Mouse (Mus musculus): ENCODE results near the gene 1700037H04Rik. TPM values are rescaled to one million over a fixed set of nuclear protein-coding genes. Genes with fewer than 3 reads are reported as not detected.

The 1700037H04Rik gene
- total and polyA plus RNA-seq, 2 experiments from 2014 or later = 35.9 to 48.3 TPM

DNA sequence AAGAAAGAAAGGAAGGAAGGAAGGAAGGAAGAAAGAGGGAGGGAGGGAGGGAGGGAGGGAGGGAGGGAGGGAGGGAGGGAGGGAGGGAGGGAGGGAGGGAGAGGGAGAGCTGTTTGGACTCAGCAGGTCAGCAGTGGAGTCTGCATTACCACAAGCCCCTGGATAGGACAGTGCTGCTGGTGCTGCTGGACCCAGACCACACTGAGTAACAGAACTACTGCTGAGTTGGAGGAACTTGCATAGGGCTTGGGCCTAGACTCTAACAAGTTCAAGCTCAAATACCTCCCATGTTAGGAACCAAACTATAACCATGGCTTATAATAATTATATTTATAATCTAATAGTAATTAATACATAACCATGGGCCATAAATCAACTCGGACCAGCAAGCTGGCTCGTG lies 29.0 kb downstream of the 1700037H04Rik start:
- no peak overlapping the region for H3K27ac ChIP-seq (ENCODE audit: low read depth)
- H3K4me2 ChIP-seq (ENCODE audit: low read depth, low read length) = no peak overlapping the region
- TF ChIP-seq CTCF (IDR thresholded peaks at IDR 0.05; ENCODE audit: low read depth) = no peak
- TF ChIP-seq EP300 (IDR thresholded peaks at IDR 0.05; ENCODE audit: low read depth) = no peak
- H3K9me3 ChIP-seq (replicated peaks; ENCODE audit: control insufficient read depth, low read length) = no peaks in the 10 kb centered on the region
- DNase-seq (ENCODE audit: low spot score) (no peak), ATAC-seq (ENCODE audit: insufficient read depth, low read depth) (no peak)
- 0 out of 2 replicates have a peak, but pooled peaks cover 5% of the 10 kb centered on the region for H3K27me3 ChIP-seq (ENCODE audit: control insufficient read depth, insufficient read depth, low read length)
- 92% methylated on average over 2 of the region's 2 CpGs for WGBS
- no peak overlapping the region for H3K9ac ChIP-seq (replicated peaks; ENCODE audit: low read depth, low read length)
- no peak overlapping the region for H3K4me3 ChIP-seq (ENCODE audit: low read depth, low read length)
- H3K36me3 ChIP-seq (replicated peaks; ENCODE audit: control insufficient read depth, insufficient read depth, low read length) = no peaks in the 10 kb centered on the region
- peaks cover 13% of the 10 kb centered on the region for H3K4me1 ChIP-seq (ENCODE audit: control insufficient read depth, insufficient read depth)

DNA sequence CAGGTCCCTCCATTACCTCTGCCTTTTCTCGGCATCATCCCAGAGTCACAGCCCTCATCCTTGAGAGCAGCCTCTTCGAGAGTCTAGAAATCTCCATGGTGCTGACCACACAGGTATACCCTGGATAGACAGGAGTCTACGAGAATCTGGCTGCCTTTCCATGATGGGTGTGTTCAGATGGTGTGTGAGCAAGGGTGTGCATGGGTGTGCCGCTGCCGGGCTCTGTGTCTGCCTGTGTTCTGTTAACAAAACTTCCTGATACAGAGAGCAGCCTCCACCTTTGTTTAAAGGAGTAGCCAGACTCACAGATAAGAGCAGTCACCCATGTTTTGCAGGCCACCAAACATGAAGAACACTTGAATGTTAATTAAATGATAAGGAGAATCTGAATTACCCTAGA lies 30.0 kb downstream of the 1700037H04Rik start:
- H3K4me3 ChIP-seq (ENCODE audit: low read depth, low read length) = no peak overlapping the region
- DNase-seq (ENCODE audit: low spot score) (no peak), ATAC-seq (ENCODE audit: insufficient read depth, low read depth) (no peak)
- H3K27ac ChIP-seq (ENCODE audit: low read depth) = peak overlapping the region; percentile 49
- H3K27me3 ChIP-seq (ENCODE audit: control insufficient read depth, insufficient read depth, low read length) = 0 out of 2 replicates have a peak, but pooled peaks cover 5% of the 10 kb centered on the region
- peaks cover 8% of the 10 kb centered on the region; the same call in 1 of the 2 replicates for H3K4me1 ChIP-seq (ENCODE audit: control insufficient read depth, insufficient read depth)
- no peaks in the 10 kb centered on the region for H3K36me3 ChIP-seq (replicated peaks; ENCODE audit: control insufficient read depth, insufficient read depth, low read length)
- H3K4me2 ChIP-seq (ENCODE audit: low read depth, low read length) = peak overlapping the region; percentile 69
- WGBS = 53% methylated on average over 5 of the region's 5 CpGs
- H3K9me3 ChIP-seq (replicated peaks; ENCODE audit: control insufficient read depth, low read length) = no peaks in the 10 kb centered on the region
- TF ChIP-seq EP300 (IDR thresholded peaks at IDR 0.05; ENCODE audit: low read depth) (no peak), CTCF (IDR thresholded peaks at IDR 0.05; ENCODE audit: low read depth) (no peak)
- H3K9ac ChIP-seq (replicated peaks; ENCODE audit: low read depth, low read length) = no peak overlapping the region

DNA sequence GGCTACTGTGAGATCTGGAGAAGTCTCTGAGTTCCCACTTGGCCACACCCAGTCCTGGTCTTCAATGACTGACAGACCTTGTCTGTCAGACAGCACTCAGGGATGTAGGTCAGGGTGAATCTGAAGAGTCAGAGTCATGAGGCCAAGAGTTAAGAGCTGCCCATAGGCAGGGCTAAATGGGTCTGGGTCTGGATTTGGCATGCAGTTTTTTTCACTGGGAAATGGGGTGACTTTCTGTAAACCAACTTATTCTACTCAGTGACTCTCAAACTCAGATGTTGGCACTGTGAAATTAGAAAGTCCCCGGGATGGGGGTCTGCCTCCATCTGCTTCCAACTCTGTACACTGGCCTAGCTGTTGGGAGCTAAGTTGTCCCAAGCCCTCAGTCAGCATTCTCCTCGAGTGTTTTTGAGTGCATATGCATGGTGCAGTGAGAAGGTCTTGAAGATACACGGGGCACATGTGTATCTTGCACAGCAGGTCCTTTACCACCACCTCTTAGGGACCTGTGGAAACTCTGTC lies 31.2 kb downstream of the 1700037H04Rik start:
- 60% methylated on average over 3 of the region's 3 CpGs for WGBS

DNA sequence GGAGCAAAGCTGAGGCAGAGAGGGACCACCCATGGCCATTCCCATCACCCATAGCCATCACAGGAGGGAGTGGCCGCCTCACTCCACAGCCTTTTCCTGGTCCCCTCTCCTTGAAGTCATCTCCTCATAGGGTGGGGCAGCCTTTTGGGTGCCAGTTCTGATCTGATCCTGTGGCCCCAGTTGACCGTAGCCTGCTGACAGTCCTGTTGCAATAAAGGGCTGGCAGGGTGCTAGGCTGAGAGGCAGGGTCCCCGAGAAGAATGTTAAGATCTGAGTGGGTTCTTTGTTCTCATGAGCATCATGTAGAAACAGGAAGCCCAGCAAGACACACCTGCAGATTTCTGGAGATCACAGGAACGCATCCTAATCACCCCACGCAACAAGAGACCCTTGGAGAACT lies 31.7 kb downstream of the 1700037H04Rik start:
- H3K4me3 ChIP-seq (ENCODE audit: low read depth, low read length) = peak overlapping the region; percentile 60
- 0 out of 2 replicates have a peak, but pooled peaks cover 5% of the 10 kb centered on the region for H3K27me3 ChIP-seq (ENCODE audit: control insufficient read depth, insufficient read depth, low read length)
- peak overlapping the region; percentile 75 for H3K27ac ChIP-seq (ENCODE audit: low read depth)
- H3K4me2 ChIP-seq (ENCODE audit: low read depth, low read length) = peak overlapping the region; percentile 69
- ATAC-seq (ENCODE audit: insufficient read depth, low read depth) (no peak), DNase-seq (ENCODE audit: low spot score) (no peak)
- H3K9me3 ChIP-seq (replicated peaks; ENCODE audit: control insufficient read depth, low read length) = no peaks in the 10 kb centered on the region
- WGBS = 61% methylated on average over 5 of the region's 5 CpGs
- H3K4me1 ChIP-seq (ENCODE audit: control insufficient read depth, insufficient read depth) = peaks cover 5% of the 10 kb centered on the region; the same call in 1 of the 2 replicates
- no peaks in the 10 kb centered on the region for H3K36me3 ChIP-seq (replicated peaks; ENCODE audit: control insufficient read depth, insufficient read depth, low read length)
- peak overlapping the region; percentile 76; the same call in 1 of the 2 replicates for H3K9ac ChIP-seq (replicated peaks; ENCODE audit: low read depth, low read length)
- TF ChIP-seq EP300 (IDR thresholded peaks at IDR 0.05; ENCODE audit: low read depth) (no peak), CTCF (IDR thresholded peaks at IDR 0.05; ENCODE audit: low read depth) (no peak)

More for the DNA sequence above, 31.2 kb downstream of the 1700037H04Rik start:
- H3K4me1 ChIP-seq (ENCODE audit: control insufficient read depth, insufficient read depth) = peaks cover 5% of the 10 kb centered on the region; the same call in 1 of the 2 replicates
- DNase-seq (ENCODE audit: low spot score) (no peak), ATAC-seq (ENCODE audit: insufficient read depth, low read depth) (no peak)
- H3K9ac ChIP-seq (replicated peaks; ENCODE audit: low read depth, low read length) = peak overlapping the region; percentile 76; the same call in 1 of the 2 replicates
- H3K9me3 ChIP-seq (replicated peaks; ENCODE audit: control insufficient read depth, low read length) = no peaks in the 10 kb centered on the region
- peak overlapping the region; percentile 75 for H3K27ac ChIP-seq (ENCODE audit: low read depth)
- TF ChIP-seq CTCF (IDR thresholded peaks at IDR 0.05; ENCODE audit: low read depth) (no peak), EP300 (IDR thresholded peaks at IDR 0.05; ENCODE audit: low read depth) (no peak)
- no peaks in the 10 kb centered on the region for H3K36me3 ChIP-seq (replicated peaks; ENCODE audit: control insufficient read depth, insufficient read depth, low read length)
- H3K4me3 ChIP-seq (ENCODE audit: low read depth, low read length) = peak overlapping the region; percentile 60
- H3K27me3 ChIP-seq (ENCODE audit: control insufficient read depth, insufficient read depth, low read length) = 0 out of 2 replicates have a peak, but pooled peaks cover 5% of the 10 kb centered on the region
- H3K4me2 ChIP-seq (ENCODE audit: low read depth, low read length) = peak overlapping the region; percentile 69

DNA sequence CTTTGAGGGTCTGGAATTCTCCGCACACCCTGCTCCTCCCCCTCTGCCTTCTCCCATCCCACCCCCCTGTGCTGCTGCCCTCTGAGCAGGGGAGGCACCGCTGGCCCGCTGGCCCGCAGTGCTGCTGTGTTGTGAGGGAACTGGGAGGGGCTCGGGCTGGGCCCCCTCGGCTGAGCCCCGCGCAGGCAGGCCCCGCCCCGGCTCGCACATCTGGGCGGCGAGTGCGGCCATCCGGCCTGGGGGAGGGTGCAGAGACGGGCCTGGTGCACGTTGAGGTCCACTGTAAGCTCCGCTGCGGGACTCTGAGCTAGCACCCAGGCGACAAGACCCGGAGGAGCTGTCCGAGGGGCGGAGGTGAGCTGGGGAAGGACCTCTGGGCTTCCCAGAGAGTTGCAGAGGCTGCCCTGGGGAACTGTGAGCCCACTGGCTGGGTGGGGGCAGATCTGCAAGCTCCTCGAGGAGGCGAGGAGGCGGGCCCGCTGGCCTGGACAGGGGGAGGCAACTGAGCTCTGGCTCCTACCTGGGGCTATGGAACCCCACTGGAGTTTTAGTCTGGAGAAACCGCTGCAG lies 32.6 kb downstream of the 1700037H04Rik start, which contains the start of gene Hspa12b:
Gene Hspa12b, plus strand, starts transcription at position 120 of the 570 bp plus-strand sequence.
- H3K4me2 ChIP-seq (ENCODE audit: low read depth, low read length) = peak within 1 kb of the TSS; percentile 69
- DNase-seq (ENCODE audit: low spot score) (peak; percentile 58), ATAC-seq (ENCODE audit: insufficient read depth, low read depth) (peak; percentile 89)
- 0 out of 2 replicates have a peak, but pooled peaks cover 5% of the 10 kb centered on the region for H3K27me3 ChIP-seq (ENCODE audit: control insufficient read depth, insufficient read depth, low read length)
- H3K36me3 ChIP-seq (replicated peaks; ENCODE audit: control insufficient read depth, insufficient read depth, low read length) = no peaks in the 10 kb centered on the region
- H3K4me1 ChIP-seq (ENCODE audit: control insufficient read depth, insufficient read depth) = peaks cover 5% of the 10 kb centered on the region; the same call in 1 of the 2 replicates
- peak within 1 kb of the TSS; percentile 60 for H3K4me3 ChIP-seq (ENCODE audit: low read depth, low read length)
- WGBS = 3% methylated on average over 24 of the region's 28 CpGs
- H3K9me3 ChIP-seq (replicated peaks; ENCODE audit: control insufficient read depth, low read length) = no peaks in the 10 kb centered on the region
- no peak for TF ChIP-seq EP300 (IDR thresholded peaks at IDR 0.05; ENCODE audit: low read depth)
- TF ChIP-seq CTCF (IDR thresholded peaks at IDR 0.05; ENCODE audit: low read depth) = no peak
- peak within 1 kb of the TSS; percentile 75 for H3K27ac ChIP-seq (ENCODE audit: low read depth)
- peak within 1 kb of the TSS; percentile 76 for H3K9ac ChIP-seq (replicated peaks; ENCODE audit: low read depth, low read length)

All from heart, postnatal 0 days (tissue).